Mouse (Mus musculus) urinary bladder, postnatal 25 days (tissue): ENCODE measurements around the gene Kcnip3.

Experiments
- DNase-seq: peaks from one replicate; pipeline ENCODE4 v3.0.0; 2022; ENCODE audit warnings: low spot score

Gene Kcnip3

GRCm38 (mm10) chr2:127517081-127517480 lies 4.8 kb downstream of the Kcnip3 start:
- no peak for DNase-seq

GRCm38 (mm10) chr2:127514380-127515124 lies 7.3 kb downstream of the Kcnip3 start:
- no peak for DNase-seq

GRCm38 (mm10) chr2:127513244-127513643 lies 8.7 kb downstream of the Kcnip3 start:
- DNase-seq: no peak

- no peak for DNase-seq
These were observed 10.5 kb downstream of the Kcnip3 start for GRCm38 (mm10) chr2:127511426-127511825.

GRCm38 (mm10) chr2:127507967-127508660 lies 13.8 kb downstream of the Kcnip3 start:
- DNase-seq: peak; percentile 58

- DNase-seq: peak; percentile 79
These were observed 14.7 kb downstream of the Kcnip3 start for GRCm38 (mm10) chr2:127507077-127507774.

GRCm38 (mm10) chr2:127506131-127506632 lies 15.7 kb downstream of the Kcnip3 start:
- no peak for DNase-seq

GRCm38 (mm10) chr2:127505196-127505595 lies 16.7 kb downstream of the Kcnip3 start:
- no peak for DNase-seq

- no peak for DNase-seq
These were observed 17.9 kb downstream of the Kcnip3 start for GRCm38 (mm10) chr2:127503751-127504549.

- DNase-seq: peak; percentile 53
These were observed 20.8 kb downstream of the Kcnip3 start for GRCm38 (mm10) chr2:127501061-127501460.

GRCm38 (mm10) chr2:127498750-127499149 lies 23.1 kb downstream of the Kcnip3 start:
- no peak for DNase-seq

- no peak for DNase-seq
These were observed 25.6 kb downstream of the Kcnip3 start for GRCm38 (mm10) chr2:127496321-127496720.

GRCm38 (mm10) chr2:127484476-127485170 lies 37.3 kb downstream of the Kcnip3 start:
- DNase-seq: peak; percentile 36

- DNase-seq: no peak
These were observed 38.9 kb downstream of the Kcnip3 start for GRCm38 (mm10) chr2:127483001-127483400.

GRCm38 (mm10) chr2:127482533-127482911 lies 39.4 kb downstream of the Kcnip3 start:
- peak; percentile 56 for DNase-seq

GRCm38 (mm10) chr2:127481841-127482532 lies 39.9 kb downstream of the Kcnip3 start:
- DNase-seq: no peak

- DNase-seq: no peak
These were observed 42.1 kb downstream of the Kcnip3 start for GRCm38 (mm10) chr2:127479763-127480162.

- DNase-seq: no peak
These were observed 42.7 kb downstream of the Kcnip3 start for GRCm38 (mm10) chr2:127479210-127479609.

- DNase-seq: no peak
These were observed 49.6 kb downstream of the Kcnip3 start for GRCm38 (mm10) chr2:127472279-127472678.

GRCm38 (mm10) chr2:127471281-127471680 lies 50.6 kb downstream of the Kcnip3 start:
- no peak for DNase-seq

- no peak for DNase-seq
These were observed 51.2 kb downstream of the Kcnip3 start for GRCm38 (mm10) chr2:127470661-127471060.
